Mouse (Mus musculus) lung, postnatal 0 days (tissue): ENCODE data around the gene Cphx2. TPM values are rescaled to one million over a fixed set of nuclear protein-coding genes. Genes with fewer than 3 reads are reported as not detected.
A peak's percentile ranks its signal among the peaks of the same experiment; 100 is the strongest.
"Not testable (repeated sequence)": the region's sequence is repeated elsewhere in the genome, so short reads cannot be mapped to it uniquely, and the experiment has no call there.

Experiments used
- ATAC-seq: fragments of 200-750 bp; cut with Nextera tagmentation; 2 replicates; pipeline ENCODE4 v1.8.0; 2017; ENCODE audit warnings: moderate library complexity
- DNase-seq: peaks from one replicate; pipeline ENCODE4 v3.0.0-alpha.2; 2016; ENCODE audit warnings: low spot score
- H3K27ac ChIP-seq: fragments of 300-500 bp; sonication (generic); 2 replicates; pipeline ENCODE4 v1.5.1; 2014; ENCODE audit warnings: antibody characterized with exemption, mild to moderate bottlenecking, low read length, mixed read lengths
- H3K27me3 ChIP-seq: fragments of 300-500 bp; sonication (generic); replicated peaks from 2 replicates; pipeline ENCODE4 v1.6.1; 2014; ENCODE audit warnings: low read length, mixed read lengths; ENCODE audit not compliant: insufficient read depth
- H3K36me3 ChIP-seq: fragments of 300-500 bp; sonication (generic); 2 replicates; pipeline ENCODE4 v1.6.1; 2014; ENCODE audit warnings: low read length, mixed read lengths; ENCODE audit not compliant: insufficient read depth
- H3K4me1 ChIP-seq: fragments of 300-500 bp; sonication (generic); 2 replicates; pipeline ENCODE4 v1.6.1; 2014; ENCODE audit warnings: antibody characterized with exemption, low read depth, low read length, mixed read lengths; ENCODE audit not compliant: insufficient read depth
- H3K4me2 ChIP-seq: fragments of 300-500 bp; sonication (generic); replicated peaks from 2 replicates; pipeline ENCODE4 v1.6.1; 2014; ENCODE audit warnings: low read depth, mild to moderate bottlenecking, low read length, moderate library complexity, mixed read lengths
- H3K4me3 ChIP-seq: fragments of 300-500 bp; sonication (generic); 2 replicates; pipeline ENCODE4 v1.5.1; 2014; ENCODE audit warnings: low read depth, low read length
- H3K9ac ChIP-seq: fragments of 300-500 bp; sonication (generic); replicated peaks from 2 replicates; pipeline ENCODE4 v1.6.1; 2014; ENCODE audit warnings: low read depth, mild to moderate bottlenecking
- H3K9me3 ChIP-seq: fragments of 300-500 bp; sonication (generic); 2 replicates; pipeline ENCODE4 v1.6.1; 2016; ENCODE audit warnings: low read length, mixed read lengths
- WGBS: fragments of 180-500 bp; shearing (Covaris S2); extraction: QIAGEN DNeasy Blood & Tissue Kit; methylation state at CpG from one replicate; pipeline ENCODE4 v1.1.7; 2014; 5-methylcytosine and 5-hydroxymethylcytosine counted together
- polyA plus RNA-seq: library from polyadenylated mRNA; unstranded; fragments of >200 nt; fragmentation: Nextera tagmentation; extraction: Ambion mirVana; gene quantifications from 2 replicates; pipeline ENCODE4 v1.2.1, GENCODE M21; 2015

Gene Cphx2
- polyA plus RNA-seq, result not detected in 2 replicates

DNA sequence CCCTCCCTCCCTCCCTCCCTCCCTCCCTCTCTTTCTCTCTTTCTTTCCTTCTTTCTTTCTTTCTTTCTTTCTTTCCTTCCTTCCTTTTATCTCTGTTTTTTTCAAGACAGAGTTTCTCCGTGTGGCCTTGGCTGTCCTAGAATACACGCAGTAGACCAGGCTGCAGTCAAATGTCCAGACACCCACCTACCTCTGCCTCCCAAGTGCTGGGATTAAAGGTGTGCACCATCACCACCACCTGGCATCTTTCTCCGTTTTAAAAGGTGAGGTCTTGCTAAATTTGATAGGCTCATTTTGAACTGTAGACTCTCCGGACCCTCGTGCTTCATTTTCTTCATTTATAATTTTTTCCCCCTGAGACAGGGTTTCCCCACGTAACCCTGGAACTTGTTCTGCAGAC lies at the start of gene Cphx2:
TSS of gene Cphx2 (plus strand) at position 301 of the 400 bp plus-strand sequence.
- H3K9ac ChIP-seq, H3K27ac ChIP-seq, DNase-seq, H3K9me3 ChIP-seq, ATAC-seq, H3K4me3 ChIP-seq, H3K4me2 ChIP-seq, H3K4me1 ChIP-seq, H3K27me3 ChIP-seq, H3K36me3 ChIP-seq: not testable (repeated sequence)
- WGBS, result no CpG with 5 or more reads among the region's 6 CpGs

DNA sequence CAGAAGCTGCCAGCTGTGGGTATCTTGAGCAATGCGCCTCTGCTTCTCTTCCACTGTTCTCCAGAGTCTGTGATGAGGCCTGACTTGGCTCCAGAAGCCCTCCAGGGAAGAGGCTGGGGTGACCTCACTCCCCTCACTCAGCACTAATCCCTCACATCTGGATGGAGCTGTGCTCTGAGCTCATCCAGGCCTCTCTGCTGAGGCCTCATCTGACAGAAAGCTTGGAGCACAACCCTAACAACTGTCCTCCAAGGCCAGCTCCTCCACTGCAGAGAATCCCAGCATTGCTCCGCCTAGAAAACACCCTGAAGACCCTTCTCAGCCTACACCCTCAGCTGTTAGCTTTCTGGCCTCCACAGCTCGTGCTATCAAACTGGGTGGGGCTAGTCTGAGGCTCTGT lies 47.0 kb upstream of the Cphx2 start:
- H3K27ac ChIP-seq, H3K4me1 ChIP-seq, H3K4me2 ChIP-seq, H3K4me3 ChIP-seq, H3K9ac ChIP-seq, H3K27me3 ChIP-seq, H3K9me3 ChIP-seq, DNase-seq, H3K36me3 ChIP-seq: not testable (repeated sequence)
- no CpG with 5 or more reads among the region's 3 CpGs for WGBS
- peak; percentile 53 for ATAC-seq

- peak; percentile 56; the same call in 1 of the 2 replicates for ATAC-seq
- DNase-seq, H3K4me1 ChIP-seq, H3K27ac ChIP-seq, H3K4me2 ChIP-seq, H3K36me3 ChIP-seq, H3K9ac ChIP-seq, H3K27me3 ChIP-seq, H3K9me3 ChIP-seq, H3K4me3 ChIP-seq: not testable (repeated sequence)
- no CpG with 5 or more reads among the region's 6 CpGs for WGBS
Measured at GRCm38 (mm10) chr14:26035439-26035838, 45.9 kb upstream of the Cphx2 start.

DNA sequence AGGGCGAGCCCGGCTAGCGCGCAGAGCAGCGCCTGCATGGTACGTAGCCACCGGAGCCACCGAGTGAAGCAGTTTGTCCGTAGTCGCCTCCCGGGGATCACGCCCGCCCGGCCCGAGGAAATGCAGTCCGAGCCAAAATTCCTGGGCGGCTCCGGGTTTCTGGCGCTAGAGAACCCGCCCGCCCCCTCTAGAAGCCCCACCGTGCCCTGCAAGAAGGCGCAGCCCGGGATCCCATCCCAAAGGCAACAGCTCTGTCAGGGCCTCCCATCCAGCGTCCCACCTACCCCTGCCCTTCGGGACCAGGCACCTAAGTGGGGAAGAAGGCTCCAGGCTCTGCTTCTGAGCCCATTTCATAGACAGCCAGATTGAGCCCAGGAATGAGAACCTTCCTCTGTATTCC lies 38.7 kb upstream of the Cphx2 start, which contains the start of gene Gm9780:
TSS of gene Gm9780 (minus strand) at position 101 of the 400 bp plus-strand sequence.
- DNase-seq, H3K9ac ChIP-seq, H3K27me3 ChIP-seq, H3K27ac ChIP-seq, H3K9me3 ChIP-seq, H3K4me1 ChIP-seq, H3K4me2 ChIP-seq, ATAC-seq, H3K4me3 ChIP-seq, H3K36me3 ChIP-seq: not testable (repeated sequence)
- no CpG with 5 or more reads among the region's 26 CpGs for WGBS

- not testable (repeated sequence) for ATAC-seq, H3K36me3 ChIP-seq, H3K4me2 ChIP-seq, H3K27ac ChIP-seq, H3K27me3 ChIP-seq, DNase-seq, H3K4me3 ChIP-seq, H3K9me3 ChIP-seq, H3K4me1 ChIP-seq, H3K9ac ChIP-seq
- WGBS, result no CpG with 5 or more reads among the region's 5 CpGs
Measured at GRCm38 (mm10) chr14:26045007-26045406, 36.3 kb upstream of the Cphx2 start.

DNA sequence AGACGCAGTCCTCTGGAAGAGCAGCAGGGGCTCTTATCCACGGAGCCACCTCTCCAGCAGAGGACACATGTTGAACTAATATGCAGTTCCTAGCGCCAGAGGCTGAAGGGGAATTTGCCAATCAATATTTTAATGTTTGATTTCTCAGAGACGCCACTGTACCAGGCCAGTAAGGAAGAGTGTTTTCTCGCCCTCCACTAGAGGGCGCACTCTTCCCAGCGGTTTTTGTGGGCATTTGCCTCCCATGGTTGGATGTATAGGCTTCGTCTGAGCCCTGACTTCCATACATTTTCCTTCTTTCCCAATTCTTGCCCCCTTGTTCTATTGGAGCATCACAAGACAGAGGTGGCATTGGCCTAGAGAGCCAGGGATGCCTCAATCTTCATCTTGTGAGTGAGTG lies 34.3 kb upstream of the Cphx2 start:
- not testable (repeated sequence) for H3K4me3 ChIP-seq, ATAC-seq, H3K27ac ChIP-seq, DNase-seq, H3K4me2 ChIP-seq, H3K4me1 ChIP-seq, H3K9ac ChIP-seq, H3K27me3 ChIP-seq, H3K36me3 ChIP-seq, H3K9me3 ChIP-seq
- WGBS, result no CpG with 5 or more reads among the region's 8 CpGs

DNA sequence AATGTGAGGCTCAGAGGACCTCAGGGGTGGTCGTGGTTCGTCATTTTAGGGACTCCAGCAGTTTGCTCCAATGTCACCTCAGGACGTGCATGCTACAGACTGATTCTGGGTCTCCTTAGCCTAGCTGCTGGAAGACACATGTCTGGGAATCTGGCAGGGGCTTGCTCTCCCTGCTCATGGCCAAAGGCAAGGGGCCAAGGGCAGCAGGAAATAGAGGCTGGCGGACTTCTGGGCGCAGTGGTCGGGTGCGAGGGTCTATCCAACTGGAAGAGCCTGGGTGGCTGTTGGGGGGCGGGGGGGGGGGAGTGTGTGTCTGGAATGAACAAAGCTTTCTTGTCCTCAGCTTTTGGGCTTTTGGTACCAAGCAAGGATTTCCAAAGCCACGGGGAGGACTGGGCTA lies 32.5 kb upstream of the Cphx2 start:
- not testable (repeated sequence) for H3K9ac ChIP-seq, H3K36me3 ChIP-seq, H3K4me3 ChIP-seq, ATAC-seq, H3K4me1 ChIP-seq, H3K27ac ChIP-seq, H3K27me3 ChIP-seq, H3K9me3 ChIP-seq, DNase-seq, H3K4me2 ChIP-seq
- no CpG with 5 or more reads among the region's 9 CpGs for WGBS

GRCm38 (mm10) chr14:26058184-26058583 lies 23.1 kb upstream of the Cphx2 start:
- H3K9ac ChIP-seq, H3K9me3 ChIP-seq, DNase-seq, H3K4me3 ChIP-seq, H3K4me2 ChIP-seq, H3K27me3 ChIP-seq, H3K4me1 ChIP-seq, H3K27ac ChIP-seq, H3K36me3 ChIP-seq: not testable (repeated sequence)
- peak; percentile 92 for ATAC-seq
- WGBS, result no CpG with 5 or more reads among the region's 3 CpGs

- not testable (repeated sequence) for ATAC-seq, H3K27me3 ChIP-seq, H3K27ac ChIP-seq, H3K4me3 ChIP-seq, H3K9ac ChIP-seq, H3K36me3 ChIP-seq, H3K9me3 ChIP-seq, H3K4me1 ChIP-seq, H3K4me2 ChIP-seq, DNase-seq
- WGBS, result no CpG with 5 or more reads among the region's 6 CpGs
Measured at GRCm38 (mm10) chr14:26059362-26059761, 22.0 kb upstream of the Cphx2 start.

DNA sequence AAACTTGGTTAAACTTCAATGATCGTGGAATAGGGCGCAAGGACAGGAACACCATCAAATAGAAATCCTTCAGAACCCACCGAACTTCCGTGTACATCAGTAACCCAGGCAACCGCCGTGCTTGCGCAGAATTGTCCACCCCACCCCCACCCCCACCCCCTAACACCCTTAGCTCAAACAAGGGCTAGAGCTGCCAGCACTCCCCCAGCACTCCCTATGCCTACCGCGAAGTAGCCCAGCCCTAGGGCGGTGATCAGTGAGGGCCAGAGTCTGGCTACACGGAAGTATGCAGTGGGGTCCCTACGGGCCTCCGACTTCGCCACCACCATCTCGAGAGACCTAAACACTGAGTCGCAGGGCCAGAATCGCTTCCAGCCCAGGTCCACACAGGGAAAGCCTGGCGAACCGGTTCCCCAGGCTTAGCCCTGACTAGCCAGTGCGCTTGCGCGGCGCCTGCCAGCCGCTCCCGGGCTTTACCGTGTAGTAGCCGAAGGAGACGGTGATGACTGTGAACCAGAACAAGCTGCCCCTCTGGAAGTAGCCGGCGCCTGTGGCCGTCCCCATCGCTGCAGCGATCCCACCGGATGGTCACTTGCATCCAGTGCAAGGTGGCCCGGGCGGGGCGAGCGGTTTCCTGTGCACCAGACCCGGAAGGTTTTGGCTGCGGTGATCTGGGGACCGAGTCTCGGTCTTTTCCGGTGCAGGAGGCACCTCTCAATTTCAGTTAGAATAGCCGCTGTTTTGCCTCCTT lies 14.6 kb upstream of the Cphx2 start:
- DNase-seq, H3K36me3 ChIP-seq, H3K4me1 ChIP-seq, H3K4me3 ChIP-seq, H3K27me3 ChIP-seq, H3K4me2 ChIP-seq, H3K9me3 ChIP-seq, H3K9ac ChIP-seq, H3K27ac ChIP-seq: not testable (repeated sequence)
- peak; percentile 93 for ATAC-seq
- no CpG with 5 or more reads among the region's 44 CpGs for WGBS
